Mouse (Mus musculus): ENCODE measurements around the gene Ccdc77.

Gene Ccdc77

GRCm38 (mm10) chr6:120363688-120364522 lies at the start of gene Ccdc77, which contains the start of gene Kdm5a:
Gene Ccdc77, minus strand, starts transcription at chr6:120364374.
Gene Kdm5a, plus strand, starts transcription at chr6:120364124.
- in situ Hi-C loops (cut with MseI, MboI) = no loop called here

- in situ Hi-C loops (cut with MseI, MboI) = no loop called here
Observed at GRCm38 (mm10) chr6:120403936-120404335, 39.8 kb upstream of the Ccdc77 start.

GRCm38 (mm10) chr6:120395622-120396345 lies 31.6 kb upstream of the Ccdc77 start:
- in situ Hi-C loops (cut with MseI, MboI) = no loop called here

- in situ Hi-C loops (cut with MseI, MboI) = no loop called here
Observed at GRCm38 (mm10) chr6:120392811-120393210, 28.6 kb upstream of the Ccdc77 start.

GRCm38 (mm10) chr6:120390054-120390453 lies 25.9 kb upstream of the Ccdc77 start:
- in situ Hi-C loops (cut with MseI, MboI) = no loop called here

GRCm38 (mm10) chr6:120376736-120377135 lies 12.6 kb upstream of the Ccdc77 start:
- in situ Hi-C loops (cut with MseI, MboI) = no loop called here

- in situ Hi-C loops (cut with MseI, MboI) = no loop called here
Observed at GRCm38 (mm10) chr6:120365051-120365450, 877 bp upstream of the Ccdc77 start.

GRCm38 (mm10) chr6:120364523-120364905 lies 340 bp upstream of the Ccdc77 start:
- in situ Hi-C loops (cut with MseI, MboI) = no loop called here

- in situ Hi-C loops (cut with MseI, MboI) = no loop called here
Observed at GRCm38 (mm10) chr6:120362774-120363687, 1.1 kb downstream of the Ccdc77 start.

GRCm38 (mm10) chr6:120362124-120362523 lies 2.0 kb downstream of the Ccdc77 start:
- in situ Hi-C loops (cut with MseI, MboI) = no loop called here

GRCm38 (mm10) chr6:120356951-120357945 lies 6.9 kb downstream of the Ccdc77 start:
- in situ Hi-C loops (cut with MseI, MboI) = no loop called here

- in situ Hi-C loops (cut with MseI, MboI) = no loop called here
Observed at GRCm38 (mm10) chr6:120356478-120356877, 7.7 kb downstream of the Ccdc77 start.

GRCm38 (mm10) chr6:120349018-120349417 lies 15.2 kb downstream of the Ccdc77 start:
- in situ Hi-C loops (cut with MseI, MboI) = no loop called here

- in situ Hi-C loops (cut with MseI, MboI) = no loop called here
Observed at GRCm38 (mm10) chr6:120343992-120344391, 20.2 kb downstream of the Ccdc77 start.

GRCm38 (mm10) chr6:120332351-120332750 lies 31.8 kb downstream of the Ccdc77 start:
- in situ Hi-C loops (cut with MseI, MboI) = no loop called here

- in situ Hi-C loops (cut with MseI, MboI) = no loop called here
Observed at GRCm38 (mm10) chr6:120324295-120324927, 39.8 kb downstream of the Ccdc77 start.

- in situ Hi-C loops (cut with MseI, MboI) = no loop called here
Observed at GRCm38 (mm10) chr6:120320369-120320768, 43.8 kb downstream of the Ccdc77 start.

- in situ Hi-C loops (cut with MseI, MboI) = no loop called here
Observed at GRCm38 (mm10) chr6:120319129-120319528, 45.0 kb downstream of the Ccdc77 start.

- in situ Hi-C loops (cut with MseI, MboI) = no loop called here
Observed at GRCm38 (mm10) chr6:120318303-120318940, 45.8 kb downstream of the Ccdc77 start.

All from mouse trophoblast stem cell (cell line).